In the genomic region with DNA sequence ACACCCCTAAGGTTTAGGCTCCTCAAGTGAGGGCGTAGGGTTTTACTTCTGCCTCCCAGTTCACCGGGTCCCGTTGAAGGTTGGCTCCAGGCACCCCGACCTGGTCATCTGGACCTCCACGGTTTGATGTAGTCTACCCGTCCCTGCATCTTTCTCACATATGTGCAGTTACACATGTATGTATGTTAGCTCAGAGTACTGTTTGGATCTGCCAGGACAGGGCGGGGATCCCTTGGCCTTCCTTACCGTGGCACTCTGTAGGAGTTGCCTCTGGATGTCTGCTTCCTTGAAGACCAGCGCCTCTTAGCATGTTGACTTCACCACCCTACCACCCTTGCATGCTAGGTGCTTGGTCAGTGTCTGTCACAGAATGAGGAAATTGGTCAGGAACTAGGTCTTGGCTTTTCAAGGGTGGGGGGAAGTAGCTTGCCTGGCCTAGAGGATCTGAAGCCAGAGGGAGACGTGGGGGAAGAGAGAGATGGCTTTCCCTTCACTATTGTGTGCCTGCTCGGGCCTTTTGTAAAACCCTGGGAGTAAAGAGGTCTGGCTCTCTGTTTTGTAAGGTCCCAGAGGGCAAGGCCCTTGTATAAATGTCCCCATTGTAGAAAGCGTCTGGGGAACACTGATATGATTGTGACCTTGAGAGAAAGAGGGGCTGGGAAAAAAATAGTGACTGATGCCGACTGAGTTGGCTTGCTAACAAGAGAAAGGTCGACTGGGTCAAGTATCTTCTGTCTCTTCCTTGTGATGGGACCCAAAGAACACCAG, we compare ENCODE assay signal across 8 mouse cellular contexts. TPM values are rescaled to one million over a fixed set of nuclear protein-coding genes. Genes with fewer than 3 reads are reported as not detected.
DNase-seq lines count a peak whose midpoint lies in the region; ATAC-seq and TF ChIP-seq lines count a peak whose summit lies in the region.

No protein-coding gene starts in this region.

- H3K79me2 ChIP-seq in liver, adult 2 months (ENCODE audit: control insufficient read depth, insufficient read depth, low read length) = peaks cover 7% of the 10 kb centered on the region; the same call in 1 of the 2 replicates

- H3K4me2 ChIP-seq in hindbrain, embryonic 13.5 days = peak overlapping the region; percentile 81
- peak overlapping the region; percentile 78 for H3K4me2 ChIP-seq in midbrain, embryonic 15.5 days

- peak overlapping the region; percentile 94 for H3K9ac ChIP-seq in ES-E14 (ENCODE audit: insufficient read depth, low read depth, low read length, poor library complexity, severe bottlenecking)
- H3K9ac ChIP-seq in hindbrain, embryonic 13.5 days = peak overlapping the region; percentile 85
- H3K9ac ChIP-seq in liver, adult 2 months (ENCODE audit: low read depth, low read length) = peak overlapping the region; percentile 91
- H3K9ac ChIP-seq in midbrain, embryonic 15.5 days = peak overlapping the region; percentile 77

- peaks cover 7% of the 10 kb centered on the region; the same call in 1 of the 2 replicates for H3K36me3 ChIP-seq in ES-E14 (ENCODE audit: control insufficient read depth, insufficient read depth, low read length, poor library complexity, severe bottlenecking)
- H3K36me3 ChIP-seq in hindbrain, embryonic 13.5 days = peaks cover 4% of the 10 kb centered on the region; the same call in 1 of the 2 replicates
- no peaks in the 10 kb centered on the region for H3K36me3 ChIP-seq in liver, adult 2 months (ENCODE audit: control insufficient read depth, insufficient read depth, low read length)
- H3K36me3 ChIP-seq in midbrain, embryonic 15.5 days (replicated peaks) = no peaks in the 10 kb centered on the region

- TF ChIP-seq POLR2A in liver, adult 2 months (IDR thresholded peaks at IDR 0.05; ENCODE audit: extremely low read depth, insufficient read depth, low read length) = no peak

- H3K4me1 ChIP-seq in ES-E14 (ENCODE audit: control insufficient read depth in 2 of 2, insufficient read depth in 2 of 2, low read length in 2 of 2, poor library complexity in 1 of 2) = peaks cover 1 to 11% of the 10 kb centered on the region in 2 experiments; a peak in 3 of 4 replicates
- H3K4me1 ChIP-seq in hindbrain, embryonic 13.5 days (replicated peaks) = peaks cover 36% of the 10 kb centered on the region
- peaks cover 10% of the 10 kb centered on the region for H3K4me1 ChIP-seq in liver, adult 2 months (ENCODE audit: control insufficient read depth, insufficient read depth, low read length)
- peaks cover 31% of the 10 kb centered on the region for H3K4me1 ChIP-seq in midbrain, embryonic 15.5 days

- ATAC-seq in erythroblast, adult 5-6 weeks (replicated peaks; ENCODE audit: low FRiP score, poor library complexity, severe bottlenecking) = peak; percentile 36
- ATAC-seq in hindbrain, embryonic 13.5 days (ENCODE audit: low FRiP score) = peak; percentile 38; the same call in 1 of the 2 replicates
- peak; percentile 30 for ATAC-seq in midbrain, embryonic 15.5 days (replicated peaks)

- in situ Hi-C loops in ES-E14 (cut with MboI; ENCODE audit: low sequenced_read_pairs in 2 of 2, unreplicated experiment in 2 of 2) = no loop called here

- peak overlapping the region; percentile 92 for H3K27ac ChIP-seq in ES-E14 (ENCODE audit: insufficient read depth, low read depth, low read length, poor library complexity, severe bottlenecking)
- H3K27ac ChIP-seq in hindbrain, embryonic 13.5 days = peak overlapping the region; percentile 99
- peak overlapping the region; percentile 93 for H3K27ac ChIP-seq in liver, adult 2 months (replicated peaks; ENCODE audit: insufficient read depth, low read depth, low read length)
- peak overlapping the region; percentile 99 for H3K27ac ChIP-seq in midbrain, embryonic 15.5 days

- DNase-seq in 416B (ENCODE audit: low read depth) (peak; percentile 83), ES-E14 (ENCODE audit: low read depth, low spot score) (no peak)
- peak; percentile 50 for DNase-seq in liver, adult 2 months (ENCODE audit: extremely low read depth, low read depth, low spot score)
- no peak for DNase-seq in thymus, postnatal 0 days (ENCODE audit: low spot score)
- no peak for DNase-seq in cerebellum, adult 9-11 months

- H3K9me3 ChIP-seq in ES-E14 (ENCODE audit: control insufficient read depth, insufficient read depth, low read depth, low read length) = no peaks in the 10 kb centered on the region
- no peaks in the 10 kb centered on the region for H3K9me3 ChIP-seq in hindbrain, embryonic 13.5 days
- H3K9me3 ChIP-seq in midbrain, embryonic 15.5 days = no peaks in the 10 kb centered on the region

- no peak for TF ChIP-seq CTCF in liver, adult 2 months (IDR thresholded peaks at IDR 0.05; ENCODE audit: low read depth, low read length)

- 12% methylated on average over 14 of the region's 14 CpGs for WGBS in hindbrain, embryonic 13.5 days
- 4% methylated on average over 14 of the region's 14 CpGs for WGBS in liver, adult 2 months
- 13% methylated on average over 14 of the region's 14 CpGs for WGBS in midbrain, embryonic 15.5 days

- 0 out of 2 replicates have a peak, but pooled peaks cover 6% of the 10 kb centered on the region for H3K27me3 ChIP-seq in hindbrain, embryonic 13.5 days
- no peaks in the 10 kb centered on the region for H3K27me3 ChIP-seq in liver, adult 2 months (ENCODE audit: control insufficient read depth, insufficient read depth, low read length)
- no peaks in the 10 kb centered on the region for H3K27me3 ChIP-seq in midbrain, embryonic 15.5 days (replicated peaks)

- peak overlapping the region; percentile 79 to 92 for H3K4me3 ChIP-seq in ES-E14 (ENCODE audit: insufficient read depth in 1 of 2, low read depth in 1 of 2, low read length in 2 of 2, poor library complexity in 1 of 2, severe bottlenecking in 1 of 2)
- peak overlapping the region; percentile 67 for H3K4me3 ChIP-seq in hindbrain, embryonic 13.5 days
- peak overlapping the region; percentile 83 for H3K4me3 ChIP-seq in liver, adult 2 months (ENCODE audit: insufficient read depth, low read depth, low read length)
- peak overlapping the region; percentile 64 for H3K4me3 ChIP-seq in midbrain, embryonic 15.5 days

TF ChIP-seq in ES-E14, 5 proteins besides CTCF, POLR2A, EP300 and RAD21:
- TF ChIP-seq HCFC1 (IDR thresholded peaks at IDR 0.05; ENCODE audit: borderline replicate concordance, insufficient read depth, low read length) = no peak
- no peak for TF ChIP-seq MAFK (IDR thresholded peaks at IDR 0.05; ENCODE audit: insufficient read depth, low read depth, low read length)
- no peak for TF ChIP-seq CHD2 (IDR thresholded peaks at IDR 0.05; ENCODE audit: low read depth, low read length)
- TF ChIP-seq ZNF384 (IDR thresholded peaks at IDR 0.05; ENCODE audit: low read depth, low read length) = no peak
- no peak for TF ChIP-seq ZC3H11A (IDR thresholded peaks at IDR 0.05; ENCODE audit: borderline replicate concordance, low read depth, low read length)

RNA-seq across cellular contexts. Expression of gene Tab1, which starts 0.9 kb away (rescaled TPM):
- total RNA-seq in ES-E14 (2012; rRNA removed) = 16.6 and 24.3 TPM in 2 replicates
- 0.58 and 10.9 TPM in 2 replicates for total RNA-seq in erythroblast, adult 5-6 weeks (2015; ENCODE audit: low replicate concordance)
- total RNA-seq in erythroblast, adult 5-6 weeks (2017; ENCODE audit: low replicate concordance) = 6.5 and 13.5 TPM in 2 replicates
- polyA plus RNA-seq in hindbrain, embryonic 13.5 days (2015; fragmentation: Nextera tagmentation; extraction: Ambion mirVana) = 38.3 and 41.2 TPM in 2 replicates
- total RNA-seq in liver, adult 2 months (2014; rRNA removed) = 4.1 and 4.3 TPM in 2 replicates
- polyA plus RNA-seq in liver, adult 2 months (2012; rRNA removed) = 5.0 and 5.1 TPM in 2 replicates
- 42.5 and 43.5 TPM in 2 replicates for polyA plus RNA-seq in midbrain, embryonic 15.5 days (2015; fragmentation: Nextera tagmentation; extraction: Ambion mirVana)
- polyA plus RNA-seq in thymus, postnatal 0 days (2015; fragmentation: Nextera tagmentation; extraction: Ambion mirVana) = 37.3 and 38.2 TPM in 2 replicates

RNA-seq across cellular contexts. Expression of gene Mgat3, which starts 39.7 kb away (rescaled TPM):
- 7.9 and 8.5 TPM in 2 replicates for total RNA-seq in ES-E14 (2012; rRNA removed)
- not detected in 2 replicates for total RNA-seq in erythroblast, adult 5-6 weeks (2015; ENCODE audit: low replicate concordance)
- total RNA-seq in erythroblast, adult 5-6 weeks (2017; ENCODE audit: low replicate concordance) = not detected in 2 replicates
- 12.2 and 13.0 TPM in 2 replicates for polyA plus RNA-seq in hindbrain, embryonic 13.5 days (2015; fragmentation: Nextera tagmentation; extraction: Ambion mirVana)
- total RNA-seq in liver, adult 2 months (2014; rRNA removed) = 0.09 and 0.13 TPM in 2 replicates
- 0.14 and 0.16 TPM in 2 replicates for polyA plus RNA-seq in liver, adult 2 months (2012; rRNA removed)
- 15.5 and 16.3 TPM in 2 replicates for polyA plus RNA-seq in midbrain, embryonic 15.5 days (2015; fragmentation: Nextera tagmentation; extraction: Ambion mirVana)
- 4.7 and 5.0 TPM in 2 replicates for polyA plus RNA-seq in thymus, postnatal 0 days (2015; fragmentation: Nextera tagmentation; extraction: Ambion mirVana)

RNA-seq across cellular contexts. Expression of gene Rpl3, which starts 42.2 kb away (rescaled TPM):
- 1,661 and 1,803 TPM in 2 replicates for total RNA-seq in ES-E14 (2012; rRNA removed)
- 449 and 474 TPM in 2 replicates for total RNA-seq in erythroblast, adult 5-6 weeks (2015; ENCODE audit: low replicate concordance)
- total RNA-seq in erythroblast, adult 5-6 weeks (2017; ENCODE audit: low replicate concordance) = 532 and 676 TPM in 2 replicates
- 613 and 622 TPM in 2 replicates for polyA plus RNA-seq in hindbrain, embryonic 13.5 days (2015; fragmentation: Nextera tagmentation; extraction: Ambion mirVana)
- total RNA-seq in liver, adult 2 months (2014; rRNA removed) = 399 and 467 TPM in 2 replicates
- polyA plus RNA-seq in liver, adult 2 months (2012; rRNA removed) = 304 and 375 TPM in 2 replicates
- 522 and 525 TPM in 2 replicates for polyA plus RNA-seq in midbrain, embryonic 15.5 days (2015; fragmentation: Nextera tagmentation; extraction: Ambion mirVana)
- 1,085 and 1,101 TPM in 2 replicates for polyA plus RNA-seq in thymus, postnatal 0 days (2015; fragmentation: Nextera tagmentation; extraction: Ambion mirVana)

RNA-seq across cellular contexts. Expression of gene Syngr1, which starts 42.7 kb away (rescaled TPM):
- total RNA-seq in ES-E14 (2012; rRNA removed) = 78.8 and 105 TPM in 2 replicates
- 5.8 and 8.6 TPM in 2 replicates for total RNA-seq in erythroblast, adult 5-6 weeks (2015; ENCODE audit: low replicate concordance)
- total RNA-seq in erythroblast, adult 5-6 weeks (2017; ENCODE audit: low replicate concordance) = 6.0 and 7.1 TPM in 2 replicates
- 27.9 and 28.3 TPM in 2 replicates for polyA plus RNA-seq in hindbrain, embryonic 13.5 days (2015; fragmentation: Nextera tagmentation; extraction: Ambion mirVana)
- total RNA-seq in liver, adult 2 months (2014; rRNA removed) = 0.28 and 0.47 TPM in 2 replicates
- 1.2 and 1.6 TPM in 2 replicates for polyA plus RNA-seq in liver, adult 2 months (2012; rRNA removed)
- polyA plus RNA-seq in midbrain, embryonic 15.5 days (2015; fragmentation: Nextera tagmentation; extraction: Ambion mirVana) = 61.4 and 62.1 TPM in 2 replicates
- 74.1 and 74.5 TPM in 2 replicates for polyA plus RNA-seq in thymus, postnatal 0 days (2015; fragmentation: Nextera tagmentation; extraction: Ambion mirVana)

Comparison
In these comparisons a context has a peak if more than half of its experiments do, and no peak if none do; other contexts are left out.
1. DNase-seq: peak in 416B (single experiment) and liver, adult 2 months (single experiment); none in ES-E14 (single experiment), thymus, postnatal 0 days (single experiment) and cerebellum, adult 9-11 months (single experiment).
2. Peak in every context shown above with its lines, with median percentiles within 50 percentile points of each other: H3K27ac ChIP-seq, H3K4me3 ChIP-seq, H3K9ac ChIP-seq and ATAC-seq.